Mouse (Mus musculus) neutrophil, adult 5-6 weeks (primary cell): ENCODE data around the gene Gm12695. TPM values are rescaled to one million over a fixed set of nuclear protein-coding genes. Genes with fewer than 3 reads are reported as not detected.

ENCODE experiments used
- ATAC-seq: fragments of 151-379, 151-347 bp; 2 replicates; pipeline ENCODE4 v1.8.0; 2017; ENCODE audit warnings: mild to moderate bottlenecking, moderate TSS enrichment; ENCODE audit not compliant: insufficient number of reproducible peaks, poor library complexity, low FRiP score, severe bottlenecking; ENCODE audit errors: extremely low read depth
- total RNA-seq: library from RNA; stranded (forward); fragments of 200-1000 nt; gene quantifications from 2 replicates; pipeline ENCODE4 v1.2.3, GENCODE M21; 2017

Gene Gm12695
- total RNA-seq: not detected in 2 replicates

DNA sequence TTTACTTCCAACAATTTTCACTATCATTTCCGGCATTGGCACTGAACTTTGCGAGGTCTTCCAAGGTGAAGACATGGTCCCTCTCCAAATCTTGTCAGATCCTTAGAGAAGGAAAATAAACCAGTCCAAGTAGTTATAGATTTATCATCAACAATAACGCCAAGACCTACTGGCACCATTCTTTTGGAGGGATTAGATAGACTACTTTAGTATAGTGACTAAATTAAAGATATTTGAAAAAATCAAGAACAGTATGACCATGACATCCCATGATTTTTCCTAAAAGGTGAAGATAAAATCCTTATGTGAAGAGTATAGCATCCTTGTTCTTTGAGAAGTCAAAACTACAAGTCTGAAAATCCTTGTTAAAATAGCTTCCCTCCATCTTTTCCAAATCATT is at the start of gene Gm12695:
TSS of gene Gm12695 (minus strand) at position 101 of the 400 bp plus-strand sequence.
- ATAC-seq: no peak

DNA sequence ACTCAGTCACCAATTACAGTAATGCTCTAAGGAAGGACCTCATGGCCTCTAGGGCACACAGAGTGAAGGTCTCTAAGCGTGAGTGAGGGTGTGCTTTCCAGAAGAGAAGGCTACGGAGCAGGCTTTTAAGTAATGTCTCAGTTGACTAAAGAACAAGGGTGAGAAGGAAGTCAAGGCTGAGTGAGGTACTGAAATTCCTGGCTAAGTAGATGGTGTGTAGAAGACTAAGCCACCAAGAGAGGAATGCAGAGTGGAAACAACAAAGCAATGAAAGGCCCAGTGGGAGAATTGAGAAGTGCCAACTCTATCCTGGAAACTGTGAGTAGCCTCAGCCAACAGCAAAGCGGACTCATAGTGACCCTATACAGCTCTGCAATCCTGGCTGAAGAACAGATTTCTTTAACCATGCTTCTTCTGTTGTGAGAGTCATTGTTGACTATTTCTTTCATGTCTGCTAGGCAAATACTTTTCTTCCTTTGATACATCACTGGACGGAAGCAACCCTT is 40.6 kb upstream of the Gm12695 start:
- no peak for ATAC-seq

DNA sequence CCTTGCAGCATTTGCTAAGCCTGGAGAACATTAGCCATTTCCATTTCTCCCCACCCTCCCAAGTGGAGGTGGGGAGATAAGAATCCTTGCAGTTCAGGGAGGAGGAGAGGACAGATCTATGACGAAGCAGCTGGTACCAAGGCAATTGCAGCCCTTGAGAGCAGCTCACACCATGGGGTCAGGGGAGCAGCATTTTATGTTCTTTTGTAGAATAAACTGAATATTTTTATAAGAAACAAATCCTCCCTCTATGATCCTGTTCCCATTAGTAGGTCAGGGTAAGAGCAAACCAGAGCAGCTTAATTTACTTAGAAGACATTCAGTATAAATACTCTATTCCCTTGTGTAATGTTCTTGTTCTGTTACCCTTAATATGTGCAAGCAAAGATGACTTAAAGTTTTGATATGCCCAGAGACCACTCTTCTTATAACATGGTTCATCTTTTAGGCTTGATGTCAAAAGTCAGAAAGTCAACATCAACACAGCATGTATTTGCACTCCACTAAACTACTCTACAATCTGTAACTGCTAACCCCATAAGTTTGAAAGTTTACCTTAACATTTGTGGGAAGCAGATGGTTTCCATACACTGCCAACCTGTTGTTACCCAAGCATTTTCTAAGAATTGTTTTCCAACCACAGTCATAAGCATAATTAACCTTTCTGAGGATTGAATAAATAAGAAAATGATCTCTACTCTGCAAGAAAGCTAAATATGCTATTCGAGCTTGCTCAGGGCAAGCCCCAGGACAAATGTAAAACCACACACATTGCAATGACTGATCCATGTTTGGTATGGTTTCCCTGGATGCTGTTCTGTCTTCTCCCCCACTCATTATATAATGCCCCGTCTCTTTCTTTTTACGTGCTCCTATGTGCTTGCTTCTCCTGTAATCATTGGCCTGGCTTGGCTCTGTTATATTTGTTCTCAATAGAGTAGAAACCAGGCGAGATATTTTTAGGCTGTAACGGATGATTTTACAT is 22.1 kb upstream of the Gm12695 start:
- ATAC-seq: no peak

DNA sequence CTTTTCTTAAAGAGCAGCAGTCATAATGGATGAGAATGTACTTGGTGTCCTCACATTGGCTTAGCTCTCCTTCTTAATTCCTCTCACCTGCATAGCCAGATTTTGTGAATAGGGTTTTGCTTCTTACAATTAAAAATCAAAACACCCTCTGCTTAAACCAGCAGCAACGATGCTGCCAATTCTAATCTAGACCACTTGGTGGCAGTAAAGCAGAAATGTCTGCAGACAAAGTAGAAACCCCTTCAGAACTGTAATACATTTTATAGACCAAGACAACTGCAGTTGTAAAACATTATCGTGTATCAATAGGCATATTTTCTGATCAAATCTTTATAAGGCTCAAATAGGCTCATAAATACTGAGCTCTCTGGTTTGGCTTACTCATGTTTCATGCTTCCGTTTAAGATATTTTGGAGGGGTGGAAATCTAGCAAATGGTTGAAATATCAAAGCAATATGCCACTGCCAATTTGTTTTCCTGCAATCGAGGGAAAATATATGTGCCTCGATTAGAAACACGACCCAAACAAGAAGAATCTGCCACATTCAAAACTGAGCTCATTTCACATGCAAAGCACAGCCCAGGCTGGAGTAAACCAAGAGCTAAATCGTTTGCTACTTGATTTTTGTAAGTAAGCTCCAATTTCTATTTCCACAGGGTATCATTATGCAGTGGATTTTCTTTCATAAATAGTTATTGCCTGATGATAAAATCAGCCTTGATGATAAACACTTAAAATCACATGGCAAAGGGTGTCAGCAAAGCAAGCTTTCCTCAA is 14.6 kb upstream of the Gm12695 start:
- ATAC-seq: no peak

DNA sequence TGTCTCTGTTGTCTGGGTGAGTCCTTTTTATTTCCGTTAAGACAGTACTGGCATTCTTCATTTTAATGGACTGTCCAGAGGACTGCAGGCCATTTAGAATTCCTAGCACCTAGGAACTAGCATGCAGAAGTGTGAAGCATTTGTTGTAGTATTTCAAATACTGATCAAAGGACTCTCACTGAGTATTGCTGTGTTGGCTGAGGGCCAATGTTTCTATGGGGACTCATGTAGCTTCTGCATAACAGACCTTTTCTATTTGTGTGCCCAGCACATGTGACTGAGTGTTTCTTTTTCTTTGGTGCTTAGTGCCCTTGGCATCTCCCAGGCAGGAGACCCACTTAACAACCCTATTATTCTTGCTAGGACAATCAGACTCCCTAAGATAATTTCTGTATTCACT is 12.6 kb upstream of the Gm12695 start:
- ATAC-seq: no peak

DNA sequence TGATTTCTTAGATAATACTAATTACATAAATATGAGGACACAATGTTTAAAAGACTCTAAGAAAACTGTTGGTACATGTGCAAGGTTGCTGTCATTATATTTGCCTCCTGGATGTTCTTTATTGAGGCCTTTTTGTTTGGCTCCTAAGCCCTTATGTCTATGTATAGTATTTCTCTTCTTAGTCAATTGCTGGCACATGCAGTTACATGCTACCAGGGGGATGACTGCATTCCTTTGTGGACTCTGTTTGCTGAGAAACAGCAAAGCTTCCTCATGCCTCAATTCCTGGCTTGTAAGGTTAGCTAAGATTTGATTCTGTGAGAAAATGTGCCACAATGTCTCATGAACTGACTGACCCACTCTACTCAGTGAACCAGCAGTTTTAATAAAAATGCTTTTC is 6.3 kb upstream of the Gm12695 start:
- ATAC-seq: no peak

DNA sequence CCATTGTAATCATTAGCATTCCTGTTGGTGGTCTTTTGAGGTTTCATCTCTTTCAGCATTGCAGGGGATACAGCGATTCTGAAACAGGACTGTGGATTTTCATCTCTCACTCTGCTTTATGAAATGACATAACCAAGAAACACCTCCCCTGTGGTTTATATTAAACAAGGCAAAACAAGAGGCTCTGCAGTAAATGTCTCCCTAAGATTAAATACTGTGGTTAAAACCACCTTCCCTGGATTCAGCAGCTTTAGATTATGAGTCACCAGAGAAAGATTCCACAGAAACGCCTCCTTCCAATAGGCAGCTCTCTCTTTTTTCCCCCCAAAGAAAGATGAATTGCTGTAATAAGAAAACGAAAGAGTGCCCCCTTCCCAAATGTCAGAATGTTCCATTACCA is 4.9 kb upstream of the Gm12695 start:
- no peak for ATAC-seq

DNA sequence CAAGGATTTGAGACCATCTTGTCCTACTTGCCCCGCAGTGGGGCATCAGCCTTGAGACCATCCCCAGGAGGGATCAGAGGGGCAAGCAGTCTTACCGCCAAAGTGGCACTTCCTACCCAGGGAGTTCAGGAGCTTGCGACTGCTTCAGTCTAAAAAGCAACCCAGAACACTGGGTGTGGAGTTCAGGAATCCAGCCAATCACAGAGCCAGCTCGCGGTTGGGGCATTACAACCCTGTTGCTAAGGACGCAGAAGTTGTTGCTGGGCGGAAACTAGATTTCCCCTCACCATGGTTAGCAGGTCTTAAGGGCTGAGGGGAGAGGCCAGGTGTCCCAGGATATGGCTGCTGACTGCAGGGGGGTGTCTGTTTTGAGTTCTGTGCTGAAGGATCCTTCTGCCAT is 1.6 kb upstream of the Gm12695 start:
- no peak for ATAC-seq

DNA sequence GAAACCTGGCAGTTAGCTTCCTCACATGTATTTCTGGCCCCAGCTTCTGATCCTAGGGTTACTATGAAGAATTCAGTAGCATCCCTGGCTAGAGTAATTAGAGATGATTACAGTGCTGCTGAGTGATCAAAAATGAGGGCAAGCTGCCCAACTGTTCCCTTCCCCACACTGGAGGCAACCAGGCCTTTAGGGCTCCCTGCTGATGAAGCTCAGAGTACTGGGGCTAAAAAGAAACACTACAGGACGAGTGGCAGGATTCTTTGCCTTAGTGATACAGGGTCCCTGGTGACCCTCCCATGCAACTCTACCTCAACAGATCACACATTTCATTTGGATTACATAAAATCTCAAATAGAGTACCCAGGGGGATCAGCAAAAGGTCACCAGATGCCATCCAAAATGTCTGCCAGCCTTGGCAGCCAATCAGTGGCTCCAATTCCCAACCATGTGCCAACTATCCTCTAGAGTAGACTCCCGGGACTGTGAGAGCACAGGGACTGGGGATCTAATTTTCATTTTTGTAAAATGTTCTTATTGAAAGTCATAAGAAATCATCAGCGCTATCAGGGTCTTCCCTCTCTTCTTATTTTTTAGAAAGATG is 11.9 kb downstream of the Gm12695 start:
- ATAC-seq: no peak

DNA sequence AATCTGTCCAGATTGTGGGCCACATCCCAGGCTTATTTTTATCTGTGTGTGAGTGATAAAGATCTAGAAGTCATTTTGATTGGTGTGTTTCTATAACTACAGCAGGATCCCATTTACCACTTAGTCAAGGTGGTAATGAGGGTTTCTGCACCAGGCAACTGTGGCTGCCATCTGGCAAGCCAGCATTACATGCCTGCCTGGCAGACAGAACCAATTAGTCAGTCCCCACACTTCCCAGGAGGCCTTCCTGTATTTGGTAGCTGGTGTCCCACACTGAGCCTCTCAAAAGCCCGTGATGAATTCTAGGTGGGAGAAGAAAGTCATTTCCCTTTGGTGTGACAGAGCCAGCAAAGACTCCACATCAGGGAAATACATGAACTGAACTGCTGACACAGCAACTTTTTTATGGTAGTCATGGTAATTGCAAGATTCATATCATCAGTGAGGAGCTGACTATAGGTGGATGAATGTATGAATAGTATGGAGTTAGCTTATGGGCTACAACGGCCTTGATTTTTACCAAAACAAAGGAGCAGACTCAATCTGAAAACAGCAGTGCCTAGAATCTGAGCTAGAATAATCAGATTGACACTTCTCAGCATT is 18.5 kb downstream of the Gm12695 start:
- no peak for ATAC-seq

DNA sequence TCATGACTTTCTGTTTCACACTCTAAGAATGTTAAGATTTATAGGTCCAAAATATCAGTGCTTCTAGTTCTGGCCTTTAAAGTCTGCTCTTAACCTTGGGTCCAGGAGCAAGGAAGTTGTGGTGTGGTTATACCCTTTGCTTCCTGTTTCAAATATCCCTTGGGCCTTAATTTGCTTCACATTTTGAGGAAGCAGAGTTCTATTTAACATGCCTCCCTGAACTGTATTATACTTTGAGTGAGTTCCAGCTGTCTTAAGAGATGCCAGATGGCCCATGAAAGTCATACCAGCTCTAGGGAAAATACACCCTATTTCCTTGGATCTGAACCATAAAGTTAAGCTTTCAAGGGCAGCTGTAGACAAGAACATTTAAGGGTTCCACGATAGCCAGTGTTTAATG is 33.0 kb downstream of the Gm12695 start:
- no peak for ATAC-seq

DNA sequence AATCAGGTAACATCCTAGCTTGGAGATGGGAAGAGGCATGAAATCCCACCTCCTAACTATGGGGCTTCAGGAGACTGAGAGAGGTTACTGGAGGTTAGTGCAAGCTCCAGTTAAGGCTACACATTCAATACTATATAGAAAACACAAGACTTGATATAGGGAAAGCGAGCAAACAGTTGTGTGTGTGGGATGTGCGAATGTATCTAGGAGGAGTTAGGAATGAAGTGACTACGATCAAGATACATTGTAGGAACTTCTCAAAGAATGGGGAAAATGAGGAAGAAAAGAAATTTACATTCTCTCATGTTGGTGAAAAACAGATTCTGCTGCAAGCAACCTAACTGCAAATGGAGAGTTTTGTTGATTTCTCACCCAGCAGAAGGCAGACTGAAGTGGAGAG is 44.5 kb downstream of the Gm12695 start:
- no peak for ATAC-seq

DNA sequence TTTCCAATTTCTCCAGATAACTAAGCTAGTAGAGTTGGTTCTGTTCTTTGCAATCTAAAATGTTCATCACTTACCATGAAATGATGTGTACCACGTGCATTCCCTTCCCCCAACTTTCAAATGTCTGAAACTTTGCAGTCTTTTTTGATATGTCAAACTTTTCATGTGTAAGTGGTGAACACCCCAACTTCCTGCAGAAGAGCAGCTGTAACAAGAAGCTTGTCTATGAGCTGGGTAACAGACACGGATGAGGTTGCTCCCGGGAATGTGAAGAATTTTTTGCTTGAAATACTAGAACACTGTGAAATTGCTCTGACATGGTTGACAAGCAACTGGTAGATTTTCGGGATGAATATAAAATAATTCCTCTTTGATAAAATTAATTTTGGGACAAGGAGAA is 55.7 kb downstream of the Gm12695 start:
- ATAC-seq: no peak

DNA sequence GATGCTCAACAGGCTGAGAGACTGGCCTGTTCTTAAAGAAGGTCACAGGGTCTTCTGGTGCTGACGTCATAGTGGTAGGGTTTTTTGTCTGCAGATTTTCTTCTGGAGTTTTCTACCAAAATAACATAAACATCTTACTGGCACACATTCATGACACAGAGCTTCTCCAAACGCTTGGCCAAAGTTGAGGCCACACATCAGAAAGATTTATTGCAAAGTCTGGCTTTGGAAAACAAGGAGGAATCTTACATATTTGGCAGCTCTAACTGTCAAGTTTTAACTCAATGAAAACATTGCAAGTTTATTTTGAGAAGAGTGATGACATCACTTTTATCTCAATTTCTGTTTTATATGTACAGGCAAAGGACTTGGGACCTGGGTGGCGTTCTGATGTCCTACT is 56.8 kb downstream of the Gm12695 start:
- ATAC-seq: no peak

DNA sequence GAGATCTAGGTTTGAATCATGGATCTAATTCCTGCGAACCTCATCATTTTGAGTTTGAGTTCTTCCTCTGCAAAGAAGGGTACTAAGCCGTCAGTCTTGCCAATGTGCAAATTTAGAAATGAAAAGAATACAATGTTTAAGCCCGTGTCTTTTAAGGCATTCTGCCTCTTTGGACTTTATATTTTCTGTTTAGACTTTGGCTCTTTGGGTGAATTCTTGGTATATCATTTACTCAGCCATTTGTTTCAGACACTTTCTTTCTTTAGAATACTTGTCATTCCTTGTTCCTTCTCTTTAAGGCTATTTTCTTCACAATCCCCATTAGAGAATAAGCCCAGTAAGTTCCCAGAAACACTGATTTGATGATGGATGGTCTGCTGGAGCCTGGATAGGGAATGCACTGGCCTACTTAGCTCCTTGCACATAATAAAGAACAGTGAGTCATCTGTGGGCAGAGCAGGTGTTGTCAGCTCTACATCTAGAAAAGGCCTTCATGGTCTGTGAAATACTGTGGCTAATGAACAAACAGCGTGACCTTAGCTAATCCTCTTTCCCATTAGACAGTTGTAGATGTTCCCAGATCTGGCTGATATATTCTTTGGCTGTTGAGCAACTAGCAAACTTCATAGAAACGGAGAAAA is 59.5 kb downstream of the Gm12695 start:
- ATAC-seq: no peak

DNA sequence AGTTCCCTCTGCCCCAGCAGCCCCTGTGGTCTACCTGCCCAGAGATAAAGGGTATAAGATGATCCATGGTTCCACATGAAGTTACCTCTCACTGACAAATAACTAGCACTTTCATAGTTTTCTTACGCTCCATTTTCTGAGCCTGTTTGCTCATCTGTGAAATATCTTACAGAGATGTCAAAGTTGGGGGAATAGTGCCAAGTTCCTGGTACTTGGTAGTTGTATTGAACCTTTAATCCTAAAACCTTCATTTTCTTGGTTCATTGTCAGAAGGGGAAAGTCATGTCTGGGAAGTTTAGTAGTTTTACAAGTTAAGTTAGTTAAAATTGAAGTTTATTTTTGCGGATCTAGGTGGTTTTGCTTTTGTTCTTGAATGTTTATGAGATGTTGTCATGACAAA is 62.7 kb downstream of the Gm12695 start:
- ATAC-seq: no peak

DNA sequence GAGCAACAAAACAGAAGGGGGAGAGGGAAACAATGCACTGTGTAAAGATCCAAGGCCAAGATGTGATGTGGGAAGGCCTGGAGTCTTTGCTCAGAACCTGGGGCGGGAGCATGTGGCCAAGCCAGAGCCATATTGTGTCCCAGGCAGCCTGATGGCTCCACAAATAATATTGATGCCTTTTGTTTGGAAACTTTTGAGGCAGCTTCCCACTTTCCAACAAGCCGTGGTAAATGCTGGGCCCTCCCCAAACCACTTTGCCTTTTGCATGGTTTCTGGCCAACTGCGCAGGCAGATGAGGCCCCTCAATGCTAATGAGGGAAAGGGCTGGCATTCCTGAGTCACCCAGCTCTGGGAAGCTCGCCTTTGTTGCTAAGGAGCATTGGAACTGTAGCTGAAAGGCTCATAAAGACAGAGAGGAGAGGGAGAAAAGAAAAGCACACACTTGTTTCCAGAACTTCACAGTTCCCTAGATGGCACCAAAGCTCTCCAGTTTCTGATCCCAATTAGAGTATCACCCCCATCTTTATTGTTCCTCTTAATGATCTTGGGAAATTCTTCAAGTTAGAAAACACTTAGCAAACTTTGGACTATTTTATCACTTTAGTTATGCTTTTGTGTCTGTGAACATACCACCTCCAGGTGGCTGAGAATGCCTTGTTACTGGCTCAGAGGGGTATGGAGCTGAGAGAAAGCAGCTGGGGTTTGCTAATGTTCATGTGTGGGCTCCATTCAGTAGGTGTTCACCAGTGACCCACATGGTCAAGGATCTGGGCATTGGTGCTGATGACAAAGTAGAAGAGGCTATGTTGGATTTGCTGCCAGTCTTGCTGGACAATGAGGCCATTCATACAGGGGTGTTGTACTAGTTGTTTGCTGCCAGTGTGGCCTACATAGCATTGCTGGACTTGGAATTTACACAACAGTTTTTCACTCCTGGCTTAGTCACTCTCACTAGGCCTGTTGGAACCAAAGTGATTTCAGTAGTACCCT is 65.7 kb downstream of the Gm12695 start:
- no peak for ATAC-seq

DNA sequence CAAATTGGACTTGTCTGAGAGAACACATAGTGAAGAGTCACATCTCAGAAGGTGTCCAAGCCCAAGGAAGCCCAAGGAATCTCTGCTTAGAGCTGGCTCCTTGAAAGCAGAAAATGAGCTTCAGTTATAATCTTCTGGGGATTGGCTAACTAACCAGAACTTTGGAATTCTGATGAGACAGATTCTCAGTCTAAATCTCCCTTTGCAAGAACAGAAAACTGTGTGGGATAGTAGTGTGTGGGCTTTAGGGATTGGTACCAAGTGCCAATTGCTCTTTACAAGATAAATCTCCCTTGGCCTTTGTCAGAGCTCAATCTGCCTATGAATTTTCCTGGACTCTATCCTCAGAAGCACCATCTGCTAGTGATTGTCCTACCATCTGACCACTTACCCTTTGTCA is 66.5 kb downstream of the Gm12695 start:
- ATAC-seq: no peak
